Mouse (Mus musculus): ENCODE data around the gene Rpl3.

Rpl3 gene

DNA sequence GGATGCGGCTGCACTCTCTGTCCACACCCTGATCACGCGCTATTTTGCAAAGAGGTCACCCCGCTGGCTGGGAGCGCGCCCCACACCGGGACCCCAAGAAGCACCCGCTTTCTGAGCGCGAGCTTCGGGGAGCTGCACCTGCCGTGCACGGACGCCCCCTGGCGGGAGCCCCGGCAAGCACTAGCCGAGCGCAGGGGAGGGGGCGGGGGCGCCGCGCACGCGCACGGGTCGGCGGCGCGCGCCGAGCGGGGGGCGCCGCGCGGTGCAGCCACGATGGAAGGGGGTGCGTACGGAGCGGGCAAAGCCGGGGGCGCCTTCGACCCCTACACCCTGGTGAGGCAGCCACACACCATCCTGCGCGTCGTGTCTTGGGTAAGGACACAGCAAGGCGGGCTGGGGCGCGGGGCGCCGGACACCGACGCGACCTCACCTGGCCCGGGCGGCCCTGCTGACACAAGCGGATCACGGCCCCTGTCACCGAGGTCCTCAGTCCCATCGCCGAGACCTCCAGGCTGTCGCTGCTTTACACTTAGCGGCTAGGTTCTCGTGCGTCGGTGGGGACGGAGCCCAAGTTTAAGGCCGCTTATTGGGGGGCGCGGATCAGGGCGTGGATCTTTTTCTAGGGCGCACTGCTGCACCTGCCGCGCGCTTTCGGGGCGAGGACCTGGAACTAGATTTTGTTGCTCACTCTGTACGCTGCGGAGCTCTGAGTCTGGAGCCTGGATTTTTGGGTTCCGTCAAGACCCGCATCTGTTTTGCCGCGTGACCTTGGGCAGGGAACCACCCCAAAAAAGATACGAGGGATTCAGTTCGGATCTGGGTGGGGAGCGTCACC is at the start of gene Rpl3, which contains the start of gene Syngr1:
Rpl3 (minus strand) TSS at position 748 of the 835 bp plus-strand sequence.
Syngr1 (plus strand) TSS at position 214 of the 835 bp plus-strand sequence.
- CTCF ChIA-PET = interaction anchor here (0.5 kb wide), 1 partner anchor 272 kb away, joined by 3 read pairs; no protein-coding TSS in a partner anchor

DNA sequence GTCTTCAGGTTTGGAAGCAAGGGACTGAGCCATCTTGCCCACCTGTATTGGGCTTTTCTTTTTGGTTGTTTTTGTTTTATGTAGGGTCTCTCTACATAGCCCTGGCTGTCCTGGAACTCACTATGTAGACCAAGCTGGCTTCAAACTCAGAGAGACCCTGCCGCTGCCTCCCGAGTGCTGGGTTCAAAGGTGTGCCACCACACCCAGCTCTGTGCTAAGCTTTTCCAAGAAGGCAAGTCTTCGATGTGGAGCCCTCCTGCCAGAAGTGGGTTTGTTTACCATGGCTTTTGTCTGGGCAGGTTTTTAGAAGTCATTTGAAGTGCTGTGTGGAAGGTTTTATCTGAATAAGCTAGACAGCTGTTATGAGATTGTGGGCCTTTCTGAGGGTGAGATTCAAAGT is 49.2 kb upstream of the Rpl3 start:
- CTCF ChIA-PET = no interaction called here

DNA sequence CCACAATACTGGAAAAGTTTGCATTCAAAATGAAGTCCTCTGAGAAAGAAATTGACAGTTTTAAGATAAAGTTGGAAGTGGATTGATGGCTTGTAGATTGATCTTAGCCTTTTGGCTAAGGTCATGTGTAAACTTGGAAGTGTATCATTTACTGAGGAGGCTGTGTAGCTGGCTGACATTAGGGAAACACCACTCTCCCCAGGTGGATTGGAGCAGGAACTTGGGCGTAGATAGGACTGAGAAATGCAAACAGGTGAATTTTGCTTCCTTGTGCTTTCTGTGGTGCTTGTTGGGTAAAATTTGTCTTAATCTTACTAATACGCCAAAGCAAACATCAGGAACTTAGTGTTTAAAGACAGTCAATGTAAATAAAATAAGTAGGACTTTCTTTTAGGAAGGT is 48.6 kb upstream of the Rpl3 start:
- CTCF ChIA-PET = no interaction called here

DNA sequence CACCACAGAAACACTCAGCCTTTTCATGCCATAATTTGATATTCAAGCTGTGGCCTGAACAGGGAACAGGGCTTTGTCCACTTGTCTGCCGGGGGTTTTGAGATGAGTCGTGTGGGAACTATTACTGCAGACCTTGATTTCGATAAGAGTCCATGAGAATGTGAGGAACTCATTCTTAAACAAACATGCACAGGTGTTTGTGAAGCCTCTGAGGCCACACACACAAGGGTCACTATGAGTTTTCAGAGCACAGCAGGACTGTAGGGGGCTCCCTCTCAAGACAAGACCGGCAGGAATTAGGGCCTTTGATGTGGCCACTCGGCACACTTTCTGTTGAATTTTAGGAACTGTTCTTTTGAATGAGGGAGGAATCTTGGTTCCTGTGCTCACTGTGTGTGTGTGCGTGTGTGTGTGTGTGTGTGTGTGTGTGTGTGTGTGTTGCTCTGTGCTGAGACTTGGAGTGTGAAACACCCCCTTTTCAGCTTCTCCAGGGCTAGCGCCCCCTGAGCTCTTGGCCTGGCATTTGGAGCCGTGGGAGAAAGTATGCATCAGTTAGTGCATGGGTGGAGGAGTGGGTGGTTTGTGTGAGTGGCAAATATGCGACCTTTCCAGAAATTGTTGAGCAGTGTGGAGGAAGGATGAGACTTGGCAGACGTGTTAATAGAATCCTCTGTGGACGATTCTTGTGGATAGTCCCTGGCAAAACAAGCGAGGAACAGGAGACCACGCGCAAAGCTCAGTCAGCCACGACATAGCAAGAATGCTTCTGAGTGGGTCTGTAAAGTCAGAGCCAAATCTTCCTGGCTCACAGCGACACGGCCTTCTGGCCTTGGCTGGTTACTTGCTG is 46.5 kb upstream of the Rpl3 start:
- CTCF ChIA-PET = interaction anchor here (0.7 kb wide), 1 partner anchor 764 kb away, joined by 3 read pairs; no protein-coding TSS in a partner anchor

DNA sequence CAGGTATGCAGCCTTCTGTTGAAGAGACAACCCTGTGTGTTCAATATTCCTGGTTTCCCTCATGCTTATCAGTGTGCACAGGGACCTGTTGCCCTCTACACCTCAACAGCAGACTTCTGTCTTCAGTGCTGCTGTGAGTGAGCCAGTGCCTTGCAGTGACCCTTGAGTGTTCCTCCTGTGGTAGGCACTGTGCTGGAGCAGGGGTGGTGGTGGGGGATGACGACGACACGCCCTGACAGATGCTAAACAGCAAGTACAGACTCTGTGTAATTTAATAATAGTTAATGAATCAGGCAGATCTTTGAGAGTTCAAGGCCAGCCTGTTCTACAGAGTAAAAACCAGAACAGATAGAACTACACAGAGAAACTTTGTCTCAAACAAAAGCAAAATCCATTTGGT is 45.0 kb upstream of the Rpl3 start:
- CTCF ChIA-PET = no interaction called here

DNA sequence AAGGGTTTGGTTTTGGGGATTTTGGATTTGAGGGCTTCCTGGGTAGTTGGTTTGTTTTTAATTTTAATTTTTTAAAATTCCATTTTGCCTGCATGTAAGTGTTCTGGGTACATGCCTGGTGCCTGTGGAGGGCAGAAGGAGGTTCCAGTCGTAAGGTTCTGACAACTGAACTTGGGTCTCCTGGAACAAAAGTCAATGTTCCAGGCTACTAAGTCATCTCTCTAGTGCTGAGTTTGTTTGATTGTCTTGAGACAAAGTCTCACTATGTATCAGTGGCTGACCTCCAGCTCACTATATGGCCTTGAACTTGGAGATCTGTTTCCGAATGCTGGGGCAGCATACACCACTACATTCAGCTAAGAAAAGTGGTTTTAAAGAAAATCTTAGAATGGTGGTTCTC is 43.8 kb upstream of the Rpl3 start:
- CTCF ChIA-PET = no interaction called here

DNA sequence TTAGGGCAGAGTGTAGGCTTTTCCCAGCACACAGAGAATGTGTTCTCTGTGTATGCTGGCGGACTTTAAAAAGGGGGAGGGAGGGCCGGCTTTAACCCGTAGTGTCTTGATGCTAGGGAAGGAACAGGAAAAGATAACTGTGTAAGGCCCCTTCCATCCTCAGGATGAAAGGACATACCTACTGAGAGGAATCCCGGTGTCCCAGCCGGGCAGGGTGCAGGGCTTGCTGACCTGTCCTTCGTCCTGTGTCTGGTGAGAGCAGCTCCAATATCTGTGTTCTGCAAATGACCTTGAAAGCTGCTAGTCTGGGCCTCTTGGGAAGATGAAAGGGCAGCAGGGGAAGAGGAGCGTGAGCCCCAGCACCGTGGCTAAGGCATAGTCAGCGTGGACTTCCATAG is 42.8 kb upstream of the Rpl3 start:
- CTCF ChIA-PET = no interaction called here

DNA sequence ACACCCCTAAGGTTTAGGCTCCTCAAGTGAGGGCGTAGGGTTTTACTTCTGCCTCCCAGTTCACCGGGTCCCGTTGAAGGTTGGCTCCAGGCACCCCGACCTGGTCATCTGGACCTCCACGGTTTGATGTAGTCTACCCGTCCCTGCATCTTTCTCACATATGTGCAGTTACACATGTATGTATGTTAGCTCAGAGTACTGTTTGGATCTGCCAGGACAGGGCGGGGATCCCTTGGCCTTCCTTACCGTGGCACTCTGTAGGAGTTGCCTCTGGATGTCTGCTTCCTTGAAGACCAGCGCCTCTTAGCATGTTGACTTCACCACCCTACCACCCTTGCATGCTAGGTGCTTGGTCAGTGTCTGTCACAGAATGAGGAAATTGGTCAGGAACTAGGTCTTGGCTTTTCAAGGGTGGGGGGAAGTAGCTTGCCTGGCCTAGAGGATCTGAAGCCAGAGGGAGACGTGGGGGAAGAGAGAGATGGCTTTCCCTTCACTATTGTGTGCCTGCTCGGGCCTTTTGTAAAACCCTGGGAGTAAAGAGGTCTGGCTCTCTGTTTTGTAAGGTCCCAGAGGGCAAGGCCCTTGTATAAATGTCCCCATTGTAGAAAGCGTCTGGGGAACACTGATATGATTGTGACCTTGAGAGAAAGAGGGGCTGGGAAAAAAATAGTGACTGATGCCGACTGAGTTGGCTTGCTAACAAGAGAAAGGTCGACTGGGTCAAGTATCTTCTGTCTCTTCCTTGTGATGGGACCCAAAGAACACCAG is 42.2 kb upstream of the Rpl3 start:
- CTCF ChIA-PET = interaction anchor here (0.5 kb wide), 1 partner anchor 781 kb away, joined by 19 read pairs; no protein-coding TSS in a partner anchor

DNA sequence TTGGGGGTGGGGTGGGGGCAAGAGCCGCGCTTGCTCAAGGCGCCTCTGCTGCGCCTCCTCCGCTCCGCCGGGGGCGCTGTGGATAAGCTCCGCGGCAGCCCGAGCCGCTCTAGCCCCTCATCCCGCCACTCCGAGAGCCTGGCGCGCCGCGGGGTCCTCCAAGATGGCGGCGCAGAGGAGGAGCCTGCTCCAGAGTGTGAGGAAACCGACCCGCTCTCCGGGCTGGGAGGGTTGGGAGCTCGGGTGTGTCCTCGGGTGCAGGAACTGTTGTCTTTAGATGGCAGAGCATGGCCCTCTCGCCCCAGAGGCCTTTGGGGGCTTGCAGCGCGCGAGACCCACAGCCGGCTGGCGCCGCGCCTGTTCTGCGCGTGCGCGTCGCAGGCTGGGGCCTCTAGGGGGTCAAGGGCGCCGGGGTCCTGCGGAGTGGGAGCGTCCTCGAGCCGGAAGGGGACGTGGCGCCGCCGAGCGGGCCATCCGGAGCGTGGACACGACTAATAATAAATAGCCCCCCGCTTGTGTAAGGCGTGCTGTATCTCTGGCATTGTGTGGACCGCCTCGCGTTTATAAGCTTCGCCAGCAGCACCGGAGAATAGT is 41.4 kb upstream of the Rpl3 start, which contains the start of gene Tab1:
Tab1 (plus strand) TSS at position 135 of the 594 bp plus-strand sequence.
- CTCF ChIA-PET = interaction anchor here (0.5 to 0.7 kb wide), 2 partner anchors 780 to 1364 kb away, joined by 3 to 19 read pairs; no protein-coding TSS in a partner anchor

DNA sequence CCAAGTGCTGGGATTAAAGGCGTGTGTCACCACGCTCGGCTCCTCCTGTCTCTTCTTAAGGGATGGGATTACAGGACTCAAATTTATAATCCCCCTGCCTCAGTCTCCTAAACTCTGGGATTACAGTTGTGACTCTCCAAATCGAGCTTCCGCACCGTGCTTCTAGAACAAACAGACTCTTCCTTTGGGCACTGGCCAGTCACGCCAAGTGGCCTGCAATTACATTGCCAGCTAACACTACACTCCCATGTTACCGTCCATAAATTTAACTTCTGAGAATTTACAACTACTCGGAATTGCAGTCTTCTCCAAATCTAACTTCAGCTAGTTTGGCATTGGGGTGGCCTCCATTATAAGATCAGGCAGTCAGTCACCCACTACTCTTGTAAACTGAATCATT is 40.8 kb upstream of the Rpl3 start:
- CTCF ChIA-PET = interaction anchor here (0.7 kb wide), 1 partner anchor 1363 kb away, joined by 3 read pairs; no protein-coding TSS in a partner anchor

DNA sequence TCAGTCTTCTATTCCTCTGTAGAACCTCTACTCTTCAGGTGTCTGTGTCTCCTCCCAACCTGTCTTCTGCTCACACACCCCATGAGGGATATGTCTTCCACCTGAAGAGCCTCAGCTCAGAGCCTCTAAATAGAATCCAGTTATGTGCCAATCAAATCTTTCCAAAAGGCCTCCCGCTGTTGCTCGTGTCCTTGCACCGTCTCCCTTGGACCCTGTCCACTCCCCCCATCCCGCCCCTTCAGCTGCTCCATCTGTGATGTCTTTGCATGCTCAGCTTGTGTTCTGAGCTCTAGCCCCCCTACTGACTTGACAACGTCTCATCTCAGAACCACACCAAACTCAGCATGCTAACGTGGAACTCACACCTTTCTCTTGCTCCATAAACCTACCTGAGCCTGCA is 39.8 kb upstream of the Rpl3 start:
- CTCF ChIA-PET = no interaction called here

DNA sequence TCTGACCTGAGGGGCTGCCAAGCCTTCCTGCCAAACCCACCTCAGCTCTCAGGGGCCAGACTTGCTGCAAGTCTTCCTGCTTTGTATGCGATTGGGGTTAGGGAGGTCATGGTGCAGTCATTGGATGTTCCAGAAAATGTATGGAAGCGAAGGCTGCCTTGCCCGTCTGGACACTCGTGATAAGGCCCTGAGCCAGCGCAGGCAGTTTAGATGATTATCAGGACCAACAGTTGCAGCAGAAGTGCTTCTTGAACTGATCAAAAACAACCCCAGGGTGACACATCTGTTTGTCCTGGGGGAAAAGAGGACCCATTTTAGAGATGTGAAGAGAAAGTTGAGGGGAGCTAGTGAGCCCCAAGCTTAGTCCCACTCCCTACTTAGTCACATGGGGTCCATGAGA is 39.0 kb upstream of the Rpl3 start:
- CTCF ChIA-PET = interaction anchor here (0.7 kb wide), 1 partner anchor 22 kb away, joined by 5 read pairs; no protein-coding TSS in a partner anchor

DNA sequence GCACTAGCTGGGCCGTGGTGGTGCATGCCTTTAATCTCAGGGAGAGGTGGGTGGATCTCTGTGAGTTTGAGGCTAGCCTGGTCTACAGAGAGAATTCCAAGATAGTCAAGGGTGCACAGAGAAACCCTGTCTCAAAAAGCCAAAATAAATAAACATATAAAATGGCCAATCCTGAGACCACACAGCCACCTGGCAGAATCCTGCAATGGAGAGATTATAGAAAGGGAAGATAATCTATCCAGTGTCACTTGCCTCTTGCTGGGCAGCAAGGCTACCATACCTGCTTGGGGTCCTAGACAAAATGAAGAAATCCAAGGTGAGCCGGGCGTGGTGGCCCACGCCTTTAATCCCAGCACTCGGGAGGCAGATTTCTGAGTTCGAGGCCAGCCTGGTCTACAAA is 38.3 kb upstream of the Rpl3 start:
- CTCF ChIA-PET = interaction anchor here (0.7 kb wide), 1 partner anchor 23 kb away, joined by 5 read pairs; no protein-coding TSS in a partner anchor

DNA sequence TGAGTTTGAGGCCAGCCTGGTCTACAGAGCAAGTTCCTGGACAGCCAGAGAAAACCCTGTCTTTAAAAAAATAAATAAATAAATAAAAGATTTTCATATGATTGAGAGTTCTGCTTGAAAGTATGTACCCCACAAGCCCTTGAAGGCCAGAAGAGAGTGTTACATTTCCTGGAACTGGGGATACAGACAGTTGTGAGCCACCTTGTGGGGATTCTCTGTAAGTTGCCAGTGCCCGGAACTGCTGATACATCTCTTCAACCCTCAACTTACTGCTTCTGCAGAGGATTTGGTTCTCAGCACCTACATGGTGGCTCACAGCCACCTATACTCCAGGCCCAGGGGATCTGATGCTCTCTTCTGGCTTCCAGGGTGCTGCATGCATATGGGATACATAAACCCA is 35.5 kb upstream of the Rpl3 start:
- CTCF ChIA-PET = interaction anchor here (0.7 kb wide), 1 partner anchor 53 kb away, joined by 3 read pairs; no protein-coding TSS in a partner anchor

DNA sequence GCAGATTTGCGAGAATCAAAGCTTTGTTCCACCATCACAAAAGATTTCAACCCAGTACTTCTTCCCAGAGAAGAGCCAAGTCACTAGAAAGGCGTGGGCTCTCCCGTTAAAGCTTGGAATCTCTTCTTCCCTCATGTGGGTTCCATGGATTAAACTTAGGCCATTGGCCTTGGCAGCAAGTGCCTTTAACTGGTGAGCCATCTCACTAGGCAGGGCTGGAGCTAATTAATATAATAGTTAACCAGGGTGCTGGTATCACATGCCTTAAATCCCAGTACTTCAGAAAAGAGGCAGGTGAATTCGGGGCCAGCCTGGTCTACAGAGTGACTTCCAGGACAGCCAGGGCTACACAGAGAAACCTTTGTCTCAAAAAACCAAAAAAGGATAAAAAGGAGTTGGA is 33.0 kb upstream of the Rpl3 start:
- CTCF ChIA-PET = no interaction called here

DNA sequence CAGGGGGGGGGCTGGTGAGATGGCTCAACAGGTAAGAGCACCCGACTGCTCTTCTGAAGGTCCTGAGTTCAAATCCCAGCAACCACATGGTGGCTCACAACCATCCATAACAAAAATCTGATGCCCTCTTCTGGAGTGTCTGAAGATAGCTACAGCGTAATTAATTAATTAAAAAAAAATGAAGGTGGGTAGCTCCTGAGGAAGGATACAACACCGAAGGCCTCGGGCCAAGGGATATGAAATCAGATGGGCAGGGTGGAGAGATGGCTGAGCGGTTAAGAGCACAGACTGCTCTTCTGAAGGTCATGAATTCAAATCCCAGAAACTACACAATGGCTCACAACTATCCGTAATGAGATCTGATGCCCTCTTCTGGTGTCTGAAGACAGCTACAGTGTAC is 30.8 kb upstream of the Rpl3 start:
- CTCF ChIA-PET = interaction anchor here (0.5 kb wide), 1 partner anchor 60 kb away, joined by 4 read pairs; no protein-coding TSS in a partner anchor

DNA sequence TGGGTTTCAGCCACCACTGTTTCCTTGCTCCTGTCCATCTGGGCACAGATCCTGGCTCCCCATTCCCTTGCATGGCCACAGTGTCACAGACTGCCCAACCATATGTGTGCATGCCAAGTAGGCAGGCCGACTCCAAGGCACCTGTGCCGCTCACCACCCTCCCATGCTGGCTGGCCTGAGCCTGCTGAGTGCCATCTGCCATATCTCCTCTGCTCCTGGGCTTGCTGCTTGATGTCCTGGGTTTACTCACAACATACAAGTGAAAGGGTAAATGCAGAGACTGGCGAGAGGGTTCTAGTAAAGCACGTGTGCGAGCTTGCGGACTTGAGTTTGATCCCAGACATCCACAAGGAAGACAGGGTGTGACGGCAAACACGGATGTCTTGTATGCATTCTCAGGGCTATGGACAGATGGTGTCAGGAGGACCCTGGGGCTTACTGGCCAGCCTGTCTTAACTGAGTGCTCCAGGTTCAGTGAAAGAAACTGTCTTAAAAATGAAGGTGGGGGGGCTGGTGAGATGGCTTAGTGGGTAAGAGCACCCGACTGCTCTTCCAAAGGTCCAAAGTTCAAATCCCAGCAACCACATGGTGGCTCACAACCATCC is 30.2 kb upstream of the Rpl3 start:
- CTCF ChIA-PET = no interaction called here

DNA sequence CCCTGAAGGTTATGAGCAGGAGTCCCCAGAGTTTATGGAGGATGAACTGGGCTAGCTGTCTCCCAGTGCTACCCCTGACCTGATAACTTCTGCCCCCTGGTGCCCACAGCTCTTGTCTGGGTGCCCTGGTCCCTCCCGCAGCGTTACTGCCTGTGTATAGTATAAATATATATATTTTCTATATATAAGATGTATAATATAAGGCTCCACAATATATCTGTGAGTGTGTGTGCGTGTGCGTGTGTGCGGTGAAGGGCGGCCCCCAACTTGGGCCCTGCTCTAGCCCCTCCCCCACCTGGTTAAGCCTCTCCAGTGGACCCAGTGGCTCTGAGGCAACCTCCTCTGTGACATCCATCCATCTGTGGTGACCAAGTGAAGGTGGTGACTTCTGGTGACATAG is 27.4 kb upstream of the Rpl3 start:
- CTCF ChIA-PET = no interaction called here

DNA sequence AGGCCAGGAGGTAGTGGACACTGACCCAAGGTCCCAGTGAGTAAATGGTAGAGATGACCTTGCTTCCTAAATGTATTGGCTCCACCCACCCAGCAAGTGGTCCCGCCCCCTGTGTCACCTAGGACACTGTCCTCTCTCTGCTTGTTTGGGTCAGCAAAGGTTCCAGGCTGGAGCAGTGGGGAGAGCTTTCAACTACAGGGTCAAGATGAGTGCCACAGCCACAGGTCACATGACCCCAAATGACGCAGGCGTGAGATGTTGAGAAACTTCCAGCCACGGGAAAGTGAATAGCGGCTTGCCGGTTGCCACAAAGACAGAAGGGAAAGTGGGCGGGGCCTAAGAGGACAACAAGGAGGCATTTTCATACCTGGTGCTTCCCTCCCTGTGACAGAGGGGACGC is 25.5 kb upstream of the Rpl3 start:
- CTCF ChIA-PET = no interaction called here
